Mouse (Mus musculus): ENCODE data around the gene Nln.

DNA sequence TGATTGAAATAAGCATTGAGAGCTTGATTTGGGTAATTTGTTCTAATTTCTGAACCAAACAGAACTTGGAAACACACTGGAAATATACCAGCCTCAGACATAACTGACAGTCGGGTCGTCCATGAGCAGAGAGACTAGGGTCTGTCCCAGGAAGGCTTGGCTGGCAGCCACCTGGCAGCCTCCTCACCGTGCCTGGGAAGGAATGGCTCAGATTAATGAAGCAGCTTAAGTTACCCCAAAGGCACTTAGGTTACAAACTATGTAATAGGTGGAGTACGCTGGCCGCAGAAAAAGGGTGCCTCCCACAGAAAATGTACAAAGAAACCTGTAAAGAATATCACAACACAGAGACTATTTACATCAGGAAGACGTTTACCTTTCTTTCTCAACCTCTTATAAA is 74.6 kb downstream of the Nln start:
- no peak for TF ChIP-seq POLR2A (IDR thresholded peaks at IDR 0.05; ENCODE audit: control insufficient read depth, extremely low read depth, insufficient read depth, low read length, poor library complexity)
- TF ChIP-seq CTCF (IDR thresholded peaks at IDR 0.05; ENCODE audit: borderline replicate concordance, control insufficient read depth, extremely low read depth, insufficient read depth, low read length, poor library complexity): no peak

All from thymus, adult 2 months (tissue).